Mouse (Mus musculus) adrenal gland, adult (tissue): ENCODE results near the gene Pld6.
"Not testable (repeated sequence)": the region's sequence is repeated elsewhere in the genome, so short reads cannot be mapped to it uniquely, and the experiment has no call there.

Experiments
- DNase-seq, 2 experiments: peaks; one replicate each; pipeline ENCODE4 v3.0.0; 2022 to 2023; ENCODE audit warnings: low spot score in 1 of 2; ENCODE audit not compliant: inconsistent age in 2 of 2

Gene Pld6

GRCm38 (mm10) chr11:59749050-59749449 is 38.4 kb downstream of the Pld6 start:
- no peak for DNase-seq

GRCm38 (mm10) chr11:59746614-59747013 is 40.8 kb downstream of the Pld6 start:
- DNase-seq, result peak; percentile 51 to 80

GRCm38 (mm10) chr11:59745851-59746250 is 41.6 kb downstream of the Pld6 start:
- DNase-seq, result no peak

GRCm38 (mm10) chr11:59744374-59744773 is 43.1 kb downstream of the Pld6 start:
- DNase-seq, result no peak

- no peak for DNase-seq
Observed at GRCm38 (mm10) chr11:59743712-59744111, 43.7 kb downstream of the Pld6 start.

- DNase-seq, result no peak
Observed at GRCm38 (mm10) chr11:59743307-59743706, 44.1 kb downstream of the Pld6 start.

- DNase-seq, result no peak
Observed at GRCm38 (mm10) chr11:59741915-59742314, 45.5 kb downstream of the Pld6 start.

GRCm38 (mm10) chr11:59739996-59740395 is 47.4 kb downstream of the Pld6 start:
- no peak for DNase-seq

GRCm38 (mm10) chr11:59737250-59737649 is 50.2 kb downstream of the Pld6 start:
- DNase-seq, result no peak

- not testable (repeated sequence) for DNase-seq
Observed at GRCm38 (mm10) chr11:59735938-59736337, 51.5 kb downstream of the Pld6 start.

GRCm38 (mm10) chr11:59734335-59734734 is 53.1 kb downstream of the Pld6 start:
- no peak for DNase-seq
